Mouse (Mus musculus): ENCODE measurements around the gene Slc7a12. TPM values are rescaled to one million over a fixed set of nuclear protein-coding genes. Genes with fewer than 3 reads are reported as not detected.

Gene Slc7a12
- polyA plus RNA-seq (2014; fragmentation: Nextera tagmentation; extraction: Ambion mirVana), result not detected in 2 replicates

DNA sequence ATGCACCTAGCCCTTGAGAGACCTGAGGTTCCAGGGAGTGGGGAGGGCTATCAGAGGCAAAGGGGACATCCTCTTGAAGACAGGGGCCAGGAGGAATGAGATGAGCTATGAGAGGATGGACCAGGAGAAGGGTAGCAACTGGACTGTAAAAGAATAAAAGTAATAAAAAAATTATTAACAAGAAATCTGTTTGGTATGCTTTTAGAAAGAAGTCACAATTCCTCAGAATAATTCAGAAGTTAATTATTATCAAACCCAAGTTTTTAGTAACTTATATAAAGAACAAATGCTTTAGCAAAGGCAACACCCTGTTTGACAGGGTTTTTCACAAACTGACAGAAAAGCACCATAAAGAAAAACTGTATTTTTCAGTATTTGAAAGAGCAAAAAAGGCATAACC, at the start of gene Slc7a12:
Gene Slc7a12 (plus strand): TSS at position 301 of the 400 bp plus-strand sequence.
- ATAC-seq (replicated peaks; ENCODE audit: low FRiP score, low TSS enrichment, low read depth), result no peak
- H3K36me3 ChIP-seq (ENCODE audit: control insufficient read depth, insufficient read depth, low read length), result no peaks in the 10 kb centered on the region
- H3K9ac ChIP-seq (ENCODE audit: low read length), result no peak within 1 kb of the TSS
- no peak within 1 kb of the TSS for H3K4me2 ChIP-seq (ENCODE audit: low read length)
- no peak within 1 kb of the TSS for H3K4me3 ChIP-seq (ENCODE audit: low read depth, low read length)
- H3K9me3 ChIP-seq (ENCODE audit: control insufficient read depth, low read length), result no peaks in the 10 kb centered on the region
- no peaks in the 10 kb centered on the region for H3K27me3 ChIP-seq (replicated peaks; ENCODE audit: control insufficient read depth, insufficient read depth, low read length)
- DNase-seq (ENCODE audit: low spot score), result no peak
- H3K4me1 ChIP-seq (replicated peaks; ENCODE audit: control insufficient read depth, insufficient read depth, low read length), result no peaks in the 10 kb centered on the region
- H3K27ac ChIP-seq (ENCODE audit: low read depth), result no peak within 1 kb of the TSS

- Histone ChIP-seq H3K4me3 (ENCODE audit: low read depth, low read length) (no peak overlapping the region), H3K9ac (ENCODE audit: low read length) (no peak overlapping the region), H3K27me3 (replicated peaks; ENCODE audit: control insufficient read depth, insufficient read depth, low read length) (no peaks in the 10 kb centered on the region), H3K36me3 (ENCODE audit: control insufficient read depth, insufficient read depth, low read length) (no peaks in the 10 kb centered on the region), H3K9me3 (ENCODE audit: control insufficient read depth, low read length) (no peaks in the 10 kb centered on the region), H3K27ac (ENCODE audit: low read depth) (no peak overlapping the region), H3K4me1 (replicated peaks; ENCODE audit: control insufficient read depth, insufficient read depth, low read length) (no peaks in the 10 kb centered on the region), H3K4me2 (ENCODE audit: low read length) (no peak overlapping the region)
- WGBS, result 96% methylated on average over 1 of the region's 1 CpGs
- ATAC-seq (replicated peaks; ENCODE audit: low FRiP score, low TSS enrichment, low read depth) (no peak), DNase-seq (ENCODE audit: low spot score) (no peak)
These were observed 48.1 kb upstream of the Slc7a12 start for GRCm38 (mm10) chr3:14432381-14432780.

GRCm38 (mm10) chr3:14446015-14446414, 34.5 kb upstream of the Slc7a12 start:
- ATAC-seq (replicated peaks; ENCODE audit: low FRiP score, low TSS enrichment, low read depth) (no peak), DNase-seq (ENCODE audit: low spot score) (no peak)
- no peaks in the 10 kb centered on the region for H3K27me3 ChIP-seq (replicated peaks; ENCODE audit: control insufficient read depth, insufficient read depth, low read length)
- WGBS, result 89% methylated on average over 4 of the region's 4 CpGs
- no peaks in the 10 kb centered on the region for H3K36me3 ChIP-seq (ENCODE audit: control insufficient read depth, insufficient read depth, low read length)
- no peaks in the 10 kb centered on the region for H3K4me1 ChIP-seq (replicated peaks; ENCODE audit: control insufficient read depth, insufficient read depth, low read length)
- no peak overlapping the region for H3K27ac ChIP-seq (ENCODE audit: low read depth)
- no peaks in the 10 kb centered on the region for H3K9me3 ChIP-seq (ENCODE audit: control insufficient read depth, low read length)
- no peak overlapping the region for H3K4me3 ChIP-seq (ENCODE audit: low read depth, low read length)
- no peak overlapping the region for H3K9ac ChIP-seq (ENCODE audit: low read length)
- H3K4me2 ChIP-seq (ENCODE audit: low read length), result no peak overlapping the region

- ATAC-seq (replicated peaks; ENCODE audit: low FRiP score, low TSS enrichment, low read depth) (no peak), DNase-seq (ENCODE audit: low spot score) (no peak)
- no peaks in the 10 kb centered on the region for H3K27me3 ChIP-seq (replicated peaks; ENCODE audit: control insufficient read depth, insufficient read depth, low read length)
- H3K4me3 ChIP-seq (ENCODE audit: low read depth, low read length), result no peak overlapping the region
- no peak overlapping the region for H3K9ac ChIP-seq (ENCODE audit: low read length)
- 92% methylated on average over 4 of the region's 4 CpGs for WGBS
- H3K9me3 ChIP-seq (ENCODE audit: control insufficient read depth, low read length), result no peaks in the 10 kb centered on the region
- H3K4me1 ChIP-seq (replicated peaks; ENCODE audit: control insufficient read depth, insufficient read depth, low read length), result no peaks in the 10 kb centered on the region
- H3K4me2 ChIP-seq (ENCODE audit: low read length), result no peak overlapping the region
- no peak overlapping the region for H3K27ac ChIP-seq (ENCODE audit: low read depth)
- H3K36me3 ChIP-seq (ENCODE audit: control insufficient read depth, insufficient read depth, low read length), result no peaks in the 10 kb centered on the region
These were observed 33.8 kb upstream of the Slc7a12 start for GRCm38 (mm10) chr3:14446691-14447090.

Other genes starting within 250 kb of the Slc7a12 start
- 479 and 506 TPM in 2 replicates for gene 1810022K09Rik, start 130.6 kb downstream of the Slc7a12 start, polyA plus RNA-seq (2014; fragmentation: Nextera tagmentation; extraction: Ambion mirVana)
- 7.7 and 8.9 TPM in 2 replicates for gene Car13, start 161.0 kb downstream of the Slc7a12 start, polyA plus RNA-seq (2014; fragmentation: Nextera tagmentation; extraction: Ambion mirVana)

Measured in intestine, embryonic 14.5 days (tissue).